Mouse (Mus musculus) myocyte (in vitro differentiated cells): Measurements from ENCODE around the gene Myrf. TPM values are rescaled to one million over a fixed set of nuclear protein-coding genes. Genes with fewer than 3 reads are reported as not detected.
A peak's percentile ranks its signal among the peaks of the same experiment; 100 is the strongest.

ENCODE experiments used
- H3K27me3 ChIP-seq: one replicate; pipeline ENCODE4 v1.6.1; 2011; ENCODE audit not compliant: control insufficient read depth, insufficient read depth, insufficient read length
- H3K36me3 ChIP-seq: one replicate; pipeline ENCODE4 v1.6.1; 2011; ENCODE audit not compliant: control insufficient read depth, insufficient read depth
- H3K4me2 ChIP-seq: one replicate; pipeline ENCODE4 v1.6.1; 2011; ENCODE audit warnings: low read depth, control low read depth
- H3K4me3 ChIP-seq: one replicate; pipeline ENCODE4 v1.5.1; 2011; ENCODE audit warnings: mild to moderate bottlenecking, control low read depth, moderate library complexity
- H3K79me2 ChIP-seq: one replicate; pipeline ENCODE4 v1.6.1; 2011; ENCODE audit not compliant: control insufficient read depth, insufficient read depth
- H3ac ChIP-seq: one replicate; pipeline ENCODE4 v1.6.1; 2011; ENCODE audit not compliant: control insufficient read depth, insufficient read length
- CEBPB ChIP-seq: IDR thresholded peaks from 2 replicates; pipeline ENCODE4 v1.6.1; 2011; ENCODE audit warnings: mild to moderate bottlenecking, moderate library complexity; ENCODE audit not compliant: poor library complexity, insufficient read depth, severe bottlenecking
- E2F4 ChIP-seq: IDR thresholded peaks from one replicate; pipeline ENCODE4 v1.6.1; 2011; ENCODE audit warnings: mild to moderate bottlenecking, control low read depth, moderate library complexity; ENCODE audit not compliant: insufficient read depth
- MAX ChIP-seq: IDR thresholded peaks from one replicate; pipeline ENCODE4 v1.6.1; 2011; ENCODE audit warnings: low read depth, mild to moderate bottlenecking, control low read depth
- MYOD1 ChIP-seq, 3 experiments: IDR thresholded peaks; one replicate each; pipeline ENCODE4 v1.6.1; 2011; ENCODE audit warnings: control low read depth in 2 of 3, low read depth in 2 of 3, mild to moderate bottlenecking in 2 of 3, moderate library complexity in 1 of 3; ENCODE audit not compliant: insufficient read length in 2 of 3, control insufficient read depth in 1 of 3
- MYOG ChIP-seq, 3 experiments: IDR thresholded peaks; one replicate each; pipeline ENCODE4 v1.6.1; 2011; ENCODE audit warnings: control low read depth in 2 of 3, low read depth in 2 of 3, mild to moderate bottlenecking in 2 of 3; ENCODE audit not compliant: insufficient read length in 2 of 3, control insufficient read depth in 1 of 3, insufficient read depth in 1 of 3
- POLR2A ChIP-seq: IDR thresholded peaks from one replicate; pipeline ENCODE4 v1.6.1; 2011; ENCODE audit warnings: low read depth, mild to moderate bottlenecking, control low read depth, moderate library complexity; ENCODE audit not compliant: insufficient read length
- POLR2AphosphoS2 ChIP-seq: IDR thresholded peaks from one replicate; pipeline ENCODE4 v1.6.1; 2011; ENCODE audit warnings: low read depth, control low read depth; ENCODE audit not compliant: insufficient read length
- REST ChIP-seq: IDR thresholded peaks from one replicate; pipeline ENCODE4 v1.6.1; 2011; ENCODE audit warnings: mild to moderate bottlenecking, control low read depth, moderate library complexity; ENCODE audit not compliant: insufficient read depth, insufficient read length
- SRF ChIP-seq: IDR thresholded peaks from one replicate; pipeline ENCODE4 v1.6.1; 2011; ENCODE audit warnings: low read depth; ENCODE audit not compliant: control insufficient read depth, insufficient read length
- TCF12 ChIP-seq: IDR thresholded peaks from one replicate; pipeline ENCODE4 v1.6.1; 2011; ENCODE audit warnings: mild to moderate bottlenecking, control low read depth; ENCODE audit not compliant: poor library complexity, insufficient read depth, severe bottlenecking
- TCF3 ChIP-seq: IDR thresholded peaks from one replicate; pipeline ENCODE4 v1.6.1; 2011; ENCODE audit warnings: low read depth, control low read depth; ENCODE audit not compliant: insufficient read length
- USF1 ChIP-seq: IDR thresholded peaks from one replicate; pipeline ENCODE4 v1.6.1; 2011; ENCODE audit warnings: low read depth, mild to moderate bottlenecking, control low read depth, moderate library complexity
- polyA plus RNA-seq: library from polyadenylated mRNA; unstranded; fragments of >200 nt; fragmentation: generic; extraction: Trizol; gene quantifications from one replicate; pipeline ENCODE4 v1.2.1, GENCODE M21; 2012; ENCODE audit warnings: missing spikeins

Myrf gene
- polyA plus RNA-seq, 1 experiment = 1.5 TPM

DNA sequence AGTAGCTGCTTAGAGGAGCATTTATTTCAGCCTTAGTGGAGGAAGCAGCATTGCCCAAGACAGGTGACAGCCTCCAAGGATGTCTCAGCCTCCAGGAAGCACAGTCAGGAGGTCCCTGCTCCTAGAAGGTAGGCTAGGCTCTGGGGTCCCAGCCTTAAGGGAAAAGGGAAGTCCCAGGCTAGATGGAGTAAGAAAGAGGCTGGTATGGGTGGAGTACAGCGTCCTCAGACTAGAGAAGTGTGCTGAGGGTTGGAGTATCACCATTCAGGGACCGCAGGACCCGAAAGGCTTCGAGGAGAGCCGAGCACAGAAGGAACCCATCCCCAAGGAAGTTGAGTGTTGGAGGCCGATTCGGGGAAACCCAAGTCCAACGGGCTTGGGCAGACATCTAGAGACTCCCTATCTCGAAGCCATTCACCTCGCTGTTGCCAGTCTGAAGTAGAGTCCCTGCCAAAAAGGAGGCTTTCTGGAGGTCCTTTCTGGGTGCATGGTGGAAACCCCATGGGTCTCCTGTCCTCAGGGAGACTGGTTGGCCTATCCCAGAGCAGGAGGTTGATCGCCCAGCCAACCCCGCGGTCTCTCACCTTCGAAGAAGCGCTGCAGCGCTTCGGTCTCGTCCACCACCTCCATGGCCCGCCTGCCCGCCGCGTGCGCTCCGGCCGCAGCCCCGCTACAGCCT, 434 bp downstream of the Myrf start:
- Histone ChIP-seq H3K79me2 (no peaks in the 10 kb centered on the region), H3K27me3 (peaks cover 4% of the 10 kb centered on the region), H3K4me2 (peak overlapping the region; percentile 53), H3K36me3 (no peaks in the 10 kb centered on the region), H3K4me3 (peak overlapping the region; percentile 5), H3ac (no peak overlapping the region)
- no peak for TF ChIP-seq TCF12
- TF ChIP-seq MYOG (IDR thresholded peaks at IDR 0.05; ENCODE audit: control insufficient read depth in 1 of 3, insufficient read depth in 1 of 3, insufficient read length in 2 of 3, low read depth in 2 of 3) = no peak
- TF ChIP-seq CEBPB = no peak
- TF ChIP-seq E2F4 = no peak
- TF ChIP-seq SRF = no peak

- H3ac ChIP-seq = no peak overlapping the region
- peaks cover 8% of the 10 kb centered on the region for H3K27me3 ChIP-seq
- TF ChIP-seq POLR2AphosphoS2 = no peak
- TF ChIP-seq MYOG (IDR thresholded peaks at IDR 0.05; ENCODE audit: control insufficient read depth in 1 of 3, insufficient read depth in 1 of 3, insufficient read length in 2 of 3, low read depth in 2 of 3) = no peak
- TF ChIP-seq CEBPB = no peak
- no peak for TF ChIP-seq SRF
- TF ChIP-seq E2F4 = no peak
- TF ChIP-seq TCF12 = no peak
- no peak for TF ChIP-seq MAX
- TF ChIP-seq POLR2A = no peak
- no peak for TF ChIP-seq TCF3
- no peak for TF ChIP-seq REST
- TF ChIP-seq MYOD1 (IDR thresholded peaks at IDR 0.05; ENCODE audit: control insufficient read depth in 1 of 3, insufficient read length in 2 of 3, low read depth in 2 of 3) = no peak
- no peak for TF ChIP-seq USF1
- H3K79me2 ChIP-seq = no peaks in the 10 kb centered on the region
- H3K36me3 ChIP-seq = no peaks in the 10 kb centered on the region
- no peak overlapping the region for H3K4me2 ChIP-seq
- H3K4me3 ChIP-seq = peak overlapping the region; percentile 5
Observed at GRCm38 (mm10) chr19:10239419-10239818, 1.1 kb downstream of the Myrf start.

GRCm38 (mm10) chr19:10238477-10238876, 2.1 kb downstream of the Myrf start:
- TF ChIP-seq USF1 (no peak), REST (no peak), TCF3 (no peak), SRF (no peak), POLR2AphosphoS2 (no peak), CEBPB (no peak), MYOG (IDR thresholded peaks at IDR 0.05; ENCODE audit: control insufficient read depth in 1 of 3, insufficient read depth in 1 of 3, insufficient read length in 2 of 3, low read depth in 2 of 3) (peak in 2 of 3 experiments; percentile 49 to 78), POLR2A (no peak), E2F4 (no peak), TCF12 (no peak), MAX (no peak), MYOD1 (IDR thresholded peaks at IDR 0.05; ENCODE audit: control insufficient read depth in 1 of 3, insufficient read length in 2 of 3, low read depth in 2 of 3) (peak in 2 of 3 experiments; percentile 4 to 62)
- H3K4me2 ChIP-seq = no peak overlapping the region
- H3K27me3 ChIP-seq = peaks cover 17% of the 10 kb centered on the region
- no peaks in the 10 kb centered on the region for H3K79me2 ChIP-seq
- H3ac ChIP-seq = no peak overlapping the region
- no peak overlapping the region for H3K4me3 ChIP-seq
- H3K36me3 ChIP-seq = no peaks in the 10 kb centered on the region

GRCm38 (mm10) chr19:10235784-10236565, 4.6 kb downstream of the Myrf start:
- Histone ChIP-seq H3K27me3 (peaks cover 42% of the 10 kb centered on the region), H3K4me3 (no peak overlapping the region), H3ac (no peak overlapping the region), H3K36me3 (no peaks in the 10 kb centered on the region), H3K79me2 (no peaks in the 10 kb centered on the region), H3K4me2 (no peak overlapping the region)
- TF ChIP-seq TCF12 (no peak), POLR2AphosphoS2 (no peak)
